Mouse (Mus musculus) neural tube, embryonic 11.5 days (tissue): ENCODE data around the gene Nav2. TPM values are rescaled to one million over a fixed set of nuclear protein-coding genes. Genes with fewer than 3 reads are reported as not detected.

Experiments used
- ATAC-seq: fragments of 200-750 bp; cut with Nextera tagmentation; 2 replicates; pipeline ENCODE4 v1.8.0; 2017; ENCODE audit warnings: moderate number of reproducible peaks, mild to moderate bottlenecking, moderate TSS enrichment, moderate library complexity; ENCODE audit not compliant: insufficient read depth, low FRiP score, low TSS enrichment
- DNase-seq: peaks from one replicate; pipeline ENCODE4 v3.0.0-alpha.2; 2015; ENCODE audit warnings: low spot score
- H3K27ac ChIP-seq: fragments of 300-500 bp; sonication (generic); 2 replicates; pipeline ENCODE4 v1.5.1; 2014; ENCODE audit warnings: low read depth, mild to moderate bottlenecking, low read length
- H3K27me3 ChIP-seq: fragments of 300-500 bp; sonication (generic); 2 replicates; pipeline ENCODE4 v1.6.1; 2014; ENCODE audit warnings: mild to moderate bottlenecking, low read length, mixed read lengths; ENCODE audit not compliant: control insufficient read depth, insufficient read depth
- H3K36me3 ChIP-seq: fragments of 300-500 bp; sonication (generic); 2 replicates; pipeline ENCODE4 v1.6.1; 2014; ENCODE audit warnings: mild to moderate bottlenecking, low read length, moderate library complexity, mixed read lengths; ENCODE audit not compliant: control insufficient read depth, insufficient read depth
- H3K4me1 ChIP-seq: fragments of 300-500 bp; sonication (generic); 2 replicates; pipeline ENCODE4 v1.6.1; 2014; ENCODE audit warnings: low read length, mixed read lengths; ENCODE audit not compliant: control insufficient read depth, insufficient read depth
- H3K4me2 ChIP-seq: fragments of 300-500 bp; sonication (generic); 2 replicates; pipeline ENCODE4 v1.6.1; 2014; ENCODE audit warnings: low read depth, mild to moderate bottlenecking, moderate library complexity
- H3K4me3 ChIP-seq: fragments of 300-500 bp; sonication (generic); 2 replicates; pipeline ENCODE4 v1.5.1; 2014; ENCODE audit warnings: low read depth, low read length
- H3K9ac ChIP-seq: fragments of 300-500 bp; sonication (generic); 2 replicates; pipeline ENCODE4 v1.6.1; 2014; ENCODE audit warnings: mild to moderate bottlenecking, low read length
- H3K9me3 ChIP-seq: fragments of 300-500 bp; sonication (generic); 2 replicates; pipeline ENCODE4 v1.6.1; 2016; ENCODE audit warnings: low read length; ENCODE audit not compliant: control insufficient read depth
- WGBS: fragments of 180-500 bp; shearing (Covaris S2); extraction: QIAGEN DNeasy Blood & Tissue Kit; methylation state at CpG from one replicate; pipeline ENCODE4 v1.1.7; 2014; 5-methylcytosine and 5-hydroxymethylcytosine counted together
- polyA plus RNA-seq: library from polyadenylated mRNA; unstranded; fragments of >200 nt; fragmentation: Nextera tagmentation; extraction: Ambion mirVana; gene quantifications from 2 replicates; pipeline ENCODE4 v1.2.1, GENCODE M21; 2014

Gene Nav2
- polyA plus RNA-seq, 1 experiment from 2014 or later = 19.2 TPM

- Histone ChIP-seq H3K9me3 (no peaks in the 10 kb centered on the region), H3K27me3 (peaks cover 9% of the 10 kb centered on the region; the same call in 1 of the 2 replicates), H3K9ac (peak overlapping the region; percentile 61), H3K4me1 (peaks cover 6% of the 10 kb centered on the region; the same call in 1 of the 2 replicates), H3K4me2 (peak overlapping the region; percentile 97), H3K36me3 (0 out of 2 replicates have a peak, but pooled peaks cover 4% of the 10 kb centered on the region), H3K4me3 (peak overlapping the region; percentile 80), H3K27ac (no peak overlapping the region)
- ATAC-seq (no peak), DNase-seq (peak; percentile 38)
- WGBS = 2% methylated on average over 28 of the region's 28 CpGs
These were observed 26.4 kb upstream of the Nav2 start for GRCm38 (mm10) chr7:48881971-48882609.

DNA sequence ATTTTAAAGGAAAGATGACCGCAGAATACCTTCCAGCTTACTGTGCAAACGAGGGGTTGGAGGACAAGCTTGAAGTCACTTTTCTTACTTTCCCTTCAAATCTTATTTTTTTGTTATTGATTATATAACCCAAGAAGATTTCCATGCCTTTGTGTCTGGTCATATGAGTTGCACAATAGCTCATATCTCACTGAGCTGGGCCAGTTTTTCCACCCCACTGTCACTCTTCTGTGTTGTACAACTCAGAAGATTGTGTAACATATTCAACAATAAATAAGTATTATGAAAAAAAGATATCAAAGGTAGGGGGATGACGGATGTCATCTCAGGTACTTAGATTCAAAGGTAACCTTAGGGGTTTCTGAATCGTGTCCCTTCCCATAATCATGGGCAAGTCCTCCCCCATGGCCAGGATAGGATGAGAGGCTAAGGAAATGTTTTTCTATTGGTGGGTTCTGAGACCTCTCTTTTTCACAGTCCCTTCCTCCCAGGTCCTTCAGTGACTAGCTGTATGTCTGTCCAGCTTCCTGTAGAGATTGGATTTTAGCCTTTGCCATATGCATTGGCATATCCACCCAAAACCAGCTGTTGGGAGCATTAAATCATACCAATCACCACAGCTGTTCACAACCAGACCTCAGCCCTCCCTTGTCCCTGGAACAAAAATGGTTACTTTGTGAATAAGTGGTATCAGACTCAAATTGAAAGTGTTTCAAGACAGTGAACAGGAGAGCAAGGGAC, 24.8 kb upstream of the Nav2 start:
- Histone ChIP-seq H3K4me1 (peaks cover 6% of the 10 kb centered on the region; the same call in 1 of the 2 replicates), H3K4me3 (no peak overlapping the region), H3K27ac (no peak overlapping the region), H3K9ac (no peak overlapping the region), H3K9me3 (no peaks in the 10 kb centered on the region), H3K27me3 (peaks cover 9% of the 10 kb centered on the region; the same call in 1 of the 2 replicates), H3K4me2 (no peak overlapping the region), H3K36me3 (no peaks in the 10 kb centered on the region)
- 87% methylated on average over 4 of the region's 4 CpGs for WGBS
- ATAC-seq (no peak), DNase-seq (no peak)

DNA sequence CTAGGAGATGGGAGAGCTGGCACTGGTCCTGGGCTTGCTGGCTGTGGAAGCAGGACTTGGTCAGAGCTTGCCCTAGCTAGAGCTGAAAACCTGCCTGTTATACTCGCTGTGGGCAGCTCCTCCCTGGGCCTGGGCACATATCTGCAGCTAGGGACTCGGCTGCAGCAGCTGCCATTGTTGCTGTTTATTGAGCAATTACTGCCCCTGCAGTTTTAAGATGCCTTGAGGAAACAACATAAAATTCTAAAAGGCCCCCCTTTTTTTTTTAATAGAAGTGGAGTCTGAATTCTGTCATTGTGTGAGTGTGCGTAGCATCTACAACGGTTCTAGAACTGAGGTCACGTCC, 24.3 kb upstream of the Nav2 start:
- ATAC-seq (no peak), DNase-seq (no peak)
- Histone ChIP-seq H3K9me3 (no peaks in the 10 kb centered on the region), H3K36me3 (no peaks in the 10 kb centered on the region), H3K27ac (no peak overlapping the region), H3K27me3 (peaks cover 9% of the 10 kb centered on the region; the same call in 1 of the 2 replicates), H3K4me3 (no peak overlapping the region), H3K4me1 (peaks cover 4% of the 10 kb centered on the region; the same call in 1 of the 2 replicates), H3K9ac (no peak overlapping the region), H3K4me2 (no peak overlapping the region)
- 55% methylated on average over 5 of the region's 5 CpGs for WGBS

DNA sequence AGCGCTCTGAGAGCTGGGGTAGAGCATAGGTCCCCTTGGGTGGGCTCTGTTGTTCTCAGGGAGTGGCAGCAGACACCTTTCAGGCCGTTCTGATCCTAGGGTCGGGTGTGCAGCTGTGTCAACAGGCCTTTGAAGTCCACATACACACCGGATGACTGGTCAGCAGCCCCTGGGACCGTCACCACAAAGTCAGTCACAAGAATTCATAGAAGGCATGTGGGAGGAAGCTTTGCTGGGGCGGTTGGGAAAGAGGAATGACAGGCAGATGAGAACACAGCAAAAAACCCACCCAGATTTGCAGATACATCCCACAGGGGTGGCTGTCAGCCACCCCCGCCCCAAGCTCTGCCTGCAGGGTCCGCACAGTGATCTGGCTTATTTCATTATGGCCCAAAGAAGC, 20.5 kb upstream of the Nav2 start:
- DNase-seq = no peak
- H3K9ac ChIP-seq = no peak overlapping the region
- no peak overlapping the region for H3K4me3 ChIP-seq
- H3K9me3 ChIP-seq = no peaks in the 10 kb centered on the region
- peaks cover 3% of the 10 kb centered on the region; the same call in 1 of the 2 replicates for H3K4me1 ChIP-seq
- ATAC-seq = no peak
- 38% methylated on average over 8 of the region's 8 CpGs for WGBS
- no peak overlapping the region for H3K27ac ChIP-seq
- H3K36me3 ChIP-seq = no peaks in the 10 kb centered on the region
- H3K27me3 ChIP-seq = peaks cover 5% of the 10 kb centered on the region; the same call in 1 of the 2 replicates
- H3K4me2 ChIP-seq = no peak overlapping the region

DNA sequence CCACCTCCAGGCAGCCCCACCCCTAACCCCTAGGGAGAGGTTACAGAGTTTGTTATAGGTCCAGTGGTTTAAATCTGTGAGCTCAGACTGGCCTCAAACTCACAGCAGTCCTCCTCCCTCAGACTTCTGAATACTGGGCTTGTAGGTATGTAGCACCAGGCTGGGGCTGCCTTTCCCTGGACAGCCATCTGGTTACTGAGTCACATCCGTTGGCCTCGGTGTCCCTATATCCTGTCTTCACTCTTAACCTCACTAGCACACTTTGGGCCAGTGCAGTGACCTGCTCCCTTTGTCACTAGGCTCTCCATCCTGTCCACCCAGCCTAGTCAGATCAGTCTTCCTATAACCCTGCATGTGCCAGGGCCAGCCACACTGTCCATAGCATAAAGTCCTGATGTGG, 19.8 kb upstream of the Nav2 start:
- DNase-seq (no peak), ATAC-seq (no peak)
- no peak overlapping the region for H3K9ac ChIP-seq
- WGBS = 66% methylated on average over 2 of the region's 2 CpGs
- peaks cover 3% of the 10 kb centered on the region; the same call in 1 of the 2 replicates for H3K4me1 ChIP-seq
- no peak overlapping the region for H3K27ac ChIP-seq
- 0 out of 2 replicates have a peak, but pooled peaks cover 3% of the 10 kb centered on the region for H3K27me3 ChIP-seq
- no peaks in the 10 kb centered on the region for H3K36me3 ChIP-seq
- no peak overlapping the region for H3K4me2 ChIP-seq
- H3K4me3 ChIP-seq = no peak overlapping the region
- H3K9me3 ChIP-seq = no peaks in the 10 kb centered on the region

DNA sequence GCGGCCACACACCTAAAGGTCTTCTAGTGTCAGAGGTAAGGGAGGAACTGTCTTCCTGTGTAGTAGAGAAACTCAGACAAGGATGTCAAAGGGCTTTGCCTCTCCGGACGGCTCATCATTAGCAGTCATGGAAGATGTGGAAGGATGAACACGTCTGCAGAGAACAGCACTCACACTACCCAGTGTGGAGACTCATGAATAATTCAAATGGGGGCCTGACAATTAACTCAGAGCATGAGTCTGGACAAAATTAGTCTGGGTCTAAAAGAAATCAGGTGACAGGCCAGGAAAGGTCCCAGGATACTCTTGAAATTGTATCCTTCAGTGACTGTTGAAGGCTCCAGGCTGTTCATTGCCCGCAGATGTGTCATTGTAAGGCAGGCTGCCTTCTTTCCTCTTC, 17.5 kb upstream of the Nav2 start:
- Histone ChIP-seq H3K4me1 (peaks cover 3% of the 10 kb centered on the region; the same call in 1 of the 2 replicates), H3K9ac (no peak overlapping the region), H3K4me3 (no peak overlapping the region), H3K36me3 (no peaks in the 10 kb centered on the region), H3K27ac (no peak overlapping the region), H3K27me3 (no peaks in the 10 kb centered on the region), H3K4me2 (no peak overlapping the region), H3K9me3 (no peaks in the 10 kb centered on the region)
- 63% methylated on average over 5 of the region's 5 CpGs for WGBS
- no peak for DNase-seq
- ATAC-seq = peak; percentile 56

DNA sequence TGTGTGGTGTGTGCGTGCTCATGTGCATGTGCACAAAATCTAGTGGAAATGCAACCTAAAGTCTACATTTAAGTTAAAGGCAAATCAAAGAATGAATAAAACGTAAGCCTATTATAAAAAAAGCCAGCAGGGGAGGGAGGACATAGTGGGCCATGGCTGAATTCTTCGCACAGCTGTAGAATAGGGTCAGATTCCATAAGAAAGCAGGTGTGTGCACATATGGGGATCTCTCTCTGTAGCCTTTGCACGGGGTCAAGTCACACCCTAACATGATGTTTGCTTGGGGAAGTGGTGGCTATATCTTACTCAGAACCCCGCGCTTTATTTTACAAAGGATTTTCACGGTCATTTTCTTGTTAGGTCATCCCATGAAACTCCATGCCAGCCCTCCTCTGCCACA, 15.4 kb upstream of the Nav2 start:
- Histone ChIP-seq H3K36me3 (no peaks in the 10 kb centered on the region), H3K27ac (no peak overlapping the region), H3K4me2 (no peak overlapping the region), H3K4me1 (peaks cover 15% of the 10 kb centered on the region), H3K9ac (no peak overlapping the region), H3K27me3 (no peaks in the 10 kb centered on the region), H3K9me3 (no peaks in the 10 kb centered on the region), H3K4me3 (no peak overlapping the region)
- DNase-seq = no peak
- 77% methylated on average over 7 of the region's 7 CpGs for WGBS
- ATAC-seq = no peak

DNA sequence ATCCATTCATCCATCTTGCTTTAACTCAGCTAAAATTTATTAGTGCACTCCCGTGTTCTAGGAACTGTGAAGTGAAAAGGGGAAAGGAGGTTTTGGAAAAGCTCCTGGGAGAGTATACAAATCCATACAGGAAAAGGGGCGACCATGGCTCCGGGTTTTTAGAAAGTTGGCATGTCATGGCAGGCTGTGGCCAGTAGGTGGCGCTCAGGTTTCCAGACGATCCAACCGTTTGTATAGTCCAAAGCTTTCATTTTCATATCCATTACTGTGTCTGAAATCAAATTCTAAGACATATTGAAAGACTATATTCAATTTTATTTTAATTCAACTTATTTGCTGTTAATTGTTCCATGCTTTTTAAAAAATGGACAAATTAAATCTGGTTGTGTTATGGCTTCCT, 14.4 kb upstream of the Nav2 start:
- Histone ChIP-seq H3K27me3 (no peaks in the 10 kb centered on the region), H3K9ac (no peak overlapping the region), H3K4me2 (no peak overlapping the region), H3K4me1 (peaks cover 15% of the 10 kb centered on the region), H3K4me3 (no peak overlapping the region), H3K36me3 (no peaks in the 10 kb centered on the region), H3K9me3 (no peaks in the 10 kb centered on the region), H3K27ac (no peak overlapping the region)
- ATAC-seq = no peak
- 1% methylated on average over 6 of the region's 6 CpGs for WGBS
- DNase-seq = peak; percentile 83

DNA sequence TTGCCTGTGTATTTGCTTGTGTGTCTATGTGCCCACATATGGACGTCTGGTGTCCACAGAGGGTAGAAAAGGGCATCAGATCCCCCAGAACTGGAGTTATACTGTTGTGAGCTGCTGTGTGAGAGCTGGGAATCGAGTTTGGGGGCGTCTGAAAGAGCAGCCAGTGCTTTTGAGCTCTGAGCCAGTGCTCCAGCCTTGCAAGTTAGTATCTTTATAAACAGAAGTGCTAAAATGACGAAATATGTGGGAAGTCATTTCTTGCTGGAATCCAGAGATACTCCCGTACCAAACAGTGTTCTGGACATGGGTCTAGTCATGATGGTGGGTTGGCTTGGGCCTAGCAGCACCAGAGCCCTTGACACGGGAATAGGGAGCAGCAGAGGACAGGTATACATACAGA, 13.8 kb upstream of the Nav2 start:
- no peak overlapping the region for H3K27ac ChIP-seq
- no peaks in the 10 kb centered on the region for H3K27me3 ChIP-seq
- no peak overlapping the region for H3K4me2 ChIP-seq
- DNase-seq (no peak), ATAC-seq (no peak)
- no peaks in the 10 kb centered on the region for H3K36me3 ChIP-seq
- H3K4me1 ChIP-seq = peaks cover 15% of the 10 kb centered on the region
- no peaks in the 10 kb centered on the region for H3K9me3 ChIP-seq
- H3K4me3 ChIP-seq = no peak overlapping the region
- 79% methylated on average over 6 of the region's 6 CpGs for WGBS
- H3K9ac ChIP-seq = no peak overlapping the region
